Comparison of ENCODE assay signal across 20 mouse cellular contexts in genomic region chr16:30961176-30961575, GRCm38 (mm10).
A peak's percentile ranks its signal among the peaks of the same experiment; 100 is the strongest.
DNase-seq lines count a peak whose midpoint lies in the region; ATAC-seq and TF ChIP-seq lines count a peak whose summit lies in the region.
"Had no signal": no experiment of that assay in that cellular context is flagged by ENCODE, and none has a peak within 500 bp of the region (broad histone marks: within the 10 kb centered on the region; RNA-seq: fewer than 3 reads in every experiment).

No protein-coding gene starts in this region.

- no peaks in the 10 kb centered on the region for H3K27me3 ChIP-seq in heart, embryonic 10.5 days (ENCODE audit: insufficient read depth, poor library complexity, severe bottlenecking)
- H3K27me3 ChIP-seq: embryonic facial prominence, embryonic 12.5 days; forebrain, embryonic 15.5 days; heart, embryonic 13.5 days had no signal

- peaks cover 6% of the 10 kb centered on the region; the same call in 1 of the 2 replicates for H3K36me3 ChIP-seq in heart, embryonic 10.5 days
- H3K36me3 ChIP-seq: forebrain, embryonic 15.5 days had no signal

- H3K4me3 ChIP-seq in heart, embryonic 10.5 days, result no peak overlapping the region
- H3K4me3 ChIP-seq in gastrocnemius, adult 2 months, result no peak overlapping the region
- H3K4me3 ChIP-seq: embryonic facial prominence, embryonic 12.5 days; forebrain, embryonic 15.5 days; heart, embryonic 13.5 days had no signal

- peak; percentile 17; the same call in 1 of the 2 replicates for ATAC-seq in common myeloid progenitor, adult 5-6 weeks (replicated peaks; ENCODE audit: low read depth, poor library complexity, severe bottlenecking)
- ATAC-seq in megakaryocyte progenitor cell, adult 5-6 weeks (replicated peaks; ENCODE audit: poor library complexity), result peak; percentile 41
- ATAC-seq: CD4-positive, CD25-positive, alpha-beta regulatory T cell, adult 4 months; forebrain, embryonic 15.5 days had no signal

- H3K4me1 ChIP-seq in heart, embryonic 10.5 days, result peaks cover 46% of the 10 kb centered on the region
- H3K4me1 ChIP-seq: embryonic facial prominence, embryonic 12.5 days; forebrain, embryonic 15.5 days had no signal

- DNase-seq in heart, embryonic 10.5 days (ENCODE audit: low spot score), result no peak
- DNase-seq in heart, postnatal 10 days, result no peak
- DNase-seq in kidney, postnatal 10 days, result peak; percentile 9
- no peak for DNase-seq in kidney, postnatal 4 days
- DNase-seq in right cerebral cortex, postnatal 10 days (ENCODE audit: low spot score in 2 of 2), result no peak
- DNase-seq in gastrocnemius, adult 2 months, result no peak
- DNase-seq: adrenal gland, postnatal 14 days; B cell, adult 2 months; cerebellum, adult 18-20 months; cerebellum, adult 9-11 months; embryo, embryonic 11 days; gastrocnemius, postnatal 10 days; heart, postnatal 4 days had no signal

- 0 out of 2 replicates have a peak overlapping the region, but pooled peaks have one; percentile 13 for H3K27ac ChIP-seq in heart, embryonic 10.5 days
- H3K27ac ChIP-seq in gastrocnemius, adult 2 months, result no peak overlapping the region
- H3K27ac ChIP-seq: embryonic facial prominence, embryonic 12.5 days; forebrain, embryonic 15.5 days; heart, embryonic 13.5 days; hindbrain, embryonic 14.5 days had no signal

- intact Hi-C loops in heart, postnatal 10 days (cut with DNase I), result no loop called here
- intact Hi-C loops in gastrocnemius, adult 2 months (cut with DNase I), result no loop called here

- H3K9me3 ChIP-seq in heart, embryonic 10.5 days, result no peaks in the 10 kb centered on the region
- H3K9me3 ChIP-seq: embryonic facial prominence, embryonic 12.5 days; forebrain, embryonic 15.5 days; heart, embryonic 13.5 days had no signal

- no peak for TF ChIP-seq CTCF in gastrocnemius, adult 2 months (IDR thresholded peaks at IDR 0.05)

- 90% methylated on average over 8 of the region's 8 CpGs for WGBS in heart, embryonic 10.5 days
